Mouse (Mus musculus) G1E (cell line): ENCODE results near the gene AU040320.

ENCODE experiments used
- CTCF ChIP-seq: IDR thresholded peaks from 2 replicates; pipeline ENCODE4 v1.5.1; 2012; ENCODE audit warnings: low read depth, low read length, inconsistent platforms, mixed read lengths
- GATA1 ChIP-seq: IDR thresholded peaks from 2 replicates; pipeline ENCODE4 v1.6.1; 2012; ENCODE audit warnings: borderline replicate concordance, low read length, inconsistent platforms, mixed read lengths
- GATA2 ChIP-seq: IDR thresholded peaks from 2 replicates; pipeline ENCODE4 v1.6.1; 2012; ENCODE audit warnings: low read depth, low read length, inconsistent platforms, borderline replicate concordance
- POLR2AphosphoS5 ChIP-seq: IDR thresholded peaks from 2 replicates; pipeline ENCODE4 v1.6.1; 2012; ENCODE audit warnings: low read depth, low read length, inconsistent platforms; ENCODE audit not compliant: insufficient replicate concordance
- TAL1 ChIP-seq: conservative IDR thresholded peaks from 2 replicates; pipeline ENCODE4 v1.6.1; 2012; ENCODE audit warnings: low read depth, low read length, inconsistent platforms, mixed read lengths

GRCm38 (mm10) chr4:126806692-126807427 is 53.5 kb downstream of the AU040320 start:
- TF ChIP-seq CTCF (no peak), TAL1 (no peak), POLR2AphosphoS5 (no peak), GATA1 (no peak), GATA2 (no peak)
